Mouse (Mus musculus): ENCODE measurements around the gene Agpat3. TPM values are rescaled to one million over a fixed set of nuclear protein-coding genes. Genes with fewer than 3 reads are reported as not detected.

Gene Agpat3
- total and polyA plus RNA-seq, 2 experiments = 132 to 351 TPM

- no peak overlapping the region for H3K9ac ChIP-seq (ENCODE audit: low read depth, low read length)
- H3K4me3 ChIP-seq (ENCODE audit: insufficient read depth, low read depth, low read length) = no peak overlapping the region
- no peak for DNase-seq (ENCODE audit: extremely low read depth, low read depth, low spot score)
- TF ChIP-seq POLR2A (IDR thresholded peaks at IDR 0.05; ENCODE audit: extremely low read depth, insufficient read depth, low read length) (no peak), CTCF (IDR thresholded peaks at IDR 0.05; ENCODE audit: low read depth, low read length) (no peak)
- H3K27ac ChIP-seq (replicated peaks; ENCODE audit: insufficient read depth, low read depth, low read length) = no peak overlapping the region
- no peaks in the 10 kb centered on the region for H3K79me2 ChIP-seq (ENCODE audit: control insufficient read depth, insufficient read depth, low read length)
- no peaks in the 10 kb centered on the region for H3K36me3 ChIP-seq (ENCODE audit: control insufficient read depth, insufficient read depth, low read length)
- H3K4me1 ChIP-seq (ENCODE audit: control insufficient read depth, insufficient read depth, low read length) = no peaks in the 10 kb centered on the region
- no peaks in the 10 kb centered on the region for H3K27me3 ChIP-seq (ENCODE audit: control insufficient read depth, insufficient read depth, low read length)
- WGBS = 98% methylated on average over 7 of the region's 7 CpGs
Observed at GRCm38 (mm10) chr10:78378516-78378915, 26.2 kb upstream of the Agpat3 start.

- H3K36me3 ChIP-seq (ENCODE audit: control insufficient read depth, insufficient read depth, low read length) = no peaks in the 10 kb centered on the region
- TF ChIP-seq CTCF (IDR thresholded peaks at IDR 0.05; ENCODE audit: low read depth, low read length) = no peak
- TF ChIP-seq POLR2A (IDR thresholded peaks at IDR 0.05; ENCODE audit: extremely low read depth, insufficient read depth, low read length) = no peak
- H3K79me2 ChIP-seq (ENCODE audit: control insufficient read depth, insufficient read depth, low read length) = no peaks in the 10 kb centered on the region
- peak; percentile 19 for DNase-seq (ENCODE audit: extremely low read depth, low read depth, low spot score)
- H3K27me3 ChIP-seq (ENCODE audit: control insufficient read depth, insufficient read depth, low read length) = no peaks in the 10 kb centered on the region
- H3K4me3 ChIP-seq (ENCODE audit: insufficient read depth, low read depth, low read length) = no peak overlapping the region
- no peaks in the 10 kb centered on the region for H3K4me1 ChIP-seq (ENCODE audit: control insufficient read depth, insufficient read depth, low read length)
- no peak overlapping the region for H3K27ac ChIP-seq (replicated peaks; ENCODE audit: insufficient read depth, low read depth, low read length)
- no peak overlapping the region for H3K9ac ChIP-seq (ENCODE audit: low read depth, low read length)
- 67% methylated on average over 27 of the region's 27 CpGs for WGBS
Observed at GRCm38 (mm10) chr10:78372681-78373668, 20.7 kb upstream of the Agpat3 start.

- no peak overlapping the region for H3K9ac ChIP-seq (ENCODE audit: low read depth, low read length)
- H3K79me2 ChIP-seq (ENCODE audit: control insufficient read depth, insufficient read depth, low read length) = no peaks in the 10 kb centered on the region
- TF ChIP-seq CTCF (IDR thresholded peaks at IDR 0.05; ENCODE audit: low read depth, low read length) (no peak), POLR2A (IDR thresholded peaks at IDR 0.05; ENCODE audit: extremely low read depth, insufficient read depth, low read length) (no peak)
- no peak overlapping the region for H3K27ac ChIP-seq (replicated peaks; ENCODE audit: insufficient read depth, low read depth, low read length)
- no peaks in the 10 kb centered on the region for H3K4me1 ChIP-seq (ENCODE audit: control insufficient read depth, insufficient read depth, low read length)
- 57% methylated on average over 6 of the region's 6 CpGs for WGBS
- no peak overlapping the region for H3K4me3 ChIP-seq (ENCODE audit: insufficient read depth, low read depth, low read length)
- H3K27me3 ChIP-seq (ENCODE audit: control insufficient read depth, insufficient read depth, low read length) = no peaks in the 10 kb centered on the region
- no peaks in the 10 kb centered on the region for H3K36me3 ChIP-seq (ENCODE audit: control insufficient read depth, insufficient read depth, low read length)
- no peak for DNase-seq (ENCODE audit: extremely low read depth, low read depth, low spot score)
Observed at GRCm38 (mm10) chr10:78371746-78372145, 19.5 kb upstream of the Agpat3 start.

GRCm38 (mm10) chr10:78367586-78367985 lies 15.3 kb upstream of the Agpat3 start:
- Histone ChIP-seq H3K9ac (ENCODE audit: low read depth, low read length) (no peak overlapping the region), H3K4me3 (ENCODE audit: insufficient read depth, low read depth, low read length) (no peak overlapping the region), H3K27me3 (ENCODE audit: control insufficient read depth, insufficient read depth, low read length) (no peaks in the 10 kb centered on the region), H3K36me3 (ENCODE audit: control insufficient read depth, insufficient read depth, low read length) (no peaks in the 10 kb centered on the region), H3K79me2 (ENCODE audit: control insufficient read depth, insufficient read depth, low read length) (no peaks in the 10 kb centered on the region), H3K27ac (replicated peaks; ENCODE audit: insufficient read depth, low read depth, low read length) (no peak overlapping the region), H3K4me1 (ENCODE audit: control insufficient read depth, insufficient read depth, low read length) (no peaks in the 10 kb centered on the region)
- 76% methylated on average over 4 of the region's 4 CpGs for WGBS
- TF ChIP-seq POLR2A (IDR thresholded peaks at IDR 0.05; ENCODE audit: extremely low read depth, insufficient read depth, low read length) (no peak), CTCF (IDR thresholded peaks at IDR 0.05; ENCODE audit: low read depth, low read length) (no peak)
- DNase-seq (ENCODE audit: extremely low read depth, low read depth, low spot score) = no peak

GRCm38 (mm10) chr10:78366851-78367312 lies 14.6 kb upstream of the Agpat3 start:
- WGBS = 64% methylated on average over 9 of the region's 9 CpGs
- Histone ChIP-seq H3K9ac (ENCODE audit: low read depth, low read length) (no peak overlapping the region), H3K27ac (replicated peaks; ENCODE audit: insufficient read depth, low read depth, low read length) (no peak overlapping the region)

More at GRCm38 (mm10) chr10:78366851-78367312, 14.6 kb upstream of the Agpat3 start:
- H3K27me3 ChIP-seq (ENCODE audit: control insufficient read depth, insufficient read depth, low read length) = no peaks in the 10 kb centered on the region
- no peaks in the 10 kb centered on the region for H3K79me2 ChIP-seq (ENCODE audit: control insufficient read depth, insufficient read depth, low read length)
- no peaks in the 10 kb centered on the region for H3K4me1 ChIP-seq (ENCODE audit: control insufficient read depth, insufficient read depth, low read length)
- no peaks in the 10 kb centered on the region for H3K36me3 ChIP-seq (ENCODE audit: control insufficient read depth, insufficient read depth, low read length)
- no peak overlapping the region for H3K4me3 ChIP-seq (ENCODE audit: insufficient read depth, low read depth, low read length)
- TF ChIP-seq CTCF (IDR thresholded peaks at IDR 0.05; ENCODE audit: low read depth, low read length) (no peak), POLR2A (IDR thresholded peaks at IDR 0.05; ENCODE audit: extremely low read depth, insufficient read depth, low read length) (no peak)
- no peak for DNase-seq (ENCODE audit: extremely low read depth, low read depth, low spot score)
